Mouse (Mus musculus) T-cell, adult 2 months (primary cell): Measurements from ENCODE around the gene Gm20661.

Experiments
- DNase-seq: peaks from one replicate; pipeline ENCODE4 v3.0.0; 2022; ENCODE audit warnings: low spot score

The Gm20661 gene

DNA sequence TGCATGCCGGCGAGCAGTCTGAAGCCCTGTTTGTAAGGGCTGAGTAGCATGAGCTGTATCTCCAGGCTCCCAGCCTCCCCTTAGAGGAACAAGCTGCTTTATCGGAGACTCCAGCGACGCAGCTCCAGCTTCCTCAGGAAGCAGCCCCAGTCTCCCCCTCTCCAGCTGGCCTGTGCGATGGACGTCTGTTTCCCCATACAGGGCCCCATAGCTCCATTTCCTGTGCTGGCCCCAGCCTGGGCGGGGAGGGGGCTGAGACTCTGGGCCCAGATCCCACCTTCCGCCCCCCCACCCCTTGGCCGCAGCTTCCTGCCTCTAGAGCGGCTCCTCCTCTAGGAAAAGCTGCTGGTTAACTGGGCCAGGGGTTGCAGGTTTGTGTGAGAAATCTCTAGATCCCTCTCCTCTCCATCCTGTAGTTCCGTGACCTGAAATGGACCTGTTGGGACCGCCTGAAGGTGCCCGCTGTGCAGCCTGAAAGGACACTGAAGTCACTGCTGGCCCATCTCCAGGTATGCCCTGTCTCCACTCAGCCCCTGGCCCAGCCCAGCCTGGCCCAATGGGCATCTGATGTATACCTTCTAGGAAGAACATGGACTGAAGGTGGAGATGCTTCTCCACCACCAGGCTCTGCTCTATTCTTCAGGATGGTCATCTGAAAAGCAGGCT lies at the start of gene Gm20661:
Gene Gm20661 (plus strand): TSS at position 378 of the 666 bp plus-strand sequence.
- peak; percentile 54 for DNase-seq

- no peak for DNase-seq
Measured at GRCm38 (mm10) chr9:107934146-107934545, 48.7 kb upstream of the Gm20661 start.

DNA sequence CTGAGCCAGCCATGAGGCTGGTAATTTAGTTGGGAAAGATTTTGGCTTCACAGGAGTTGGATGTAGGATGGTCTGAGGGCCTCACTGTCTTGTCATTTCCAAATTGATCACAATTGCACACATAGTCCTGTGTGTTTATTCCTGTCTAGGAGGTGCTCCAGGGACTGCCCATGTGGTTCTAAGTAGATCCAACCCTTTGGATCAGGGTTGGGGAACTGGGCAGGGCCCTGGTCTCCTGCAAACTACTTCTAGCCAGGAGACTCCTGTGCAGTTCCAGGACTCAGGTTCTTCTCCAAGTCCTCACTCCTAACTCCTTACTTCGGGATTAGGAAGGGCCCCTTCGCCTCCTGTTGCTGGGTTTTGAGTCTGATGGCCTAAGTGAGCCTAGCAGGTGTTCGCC lies 47.5 kb upstream of the Gm20661 start, which contains the start of gene Camkv:
Gene Camkv (plus strand): TSS at position 301 of the 400 bp plus-strand sequence.
- DNase-seq = no peak

DNA sequence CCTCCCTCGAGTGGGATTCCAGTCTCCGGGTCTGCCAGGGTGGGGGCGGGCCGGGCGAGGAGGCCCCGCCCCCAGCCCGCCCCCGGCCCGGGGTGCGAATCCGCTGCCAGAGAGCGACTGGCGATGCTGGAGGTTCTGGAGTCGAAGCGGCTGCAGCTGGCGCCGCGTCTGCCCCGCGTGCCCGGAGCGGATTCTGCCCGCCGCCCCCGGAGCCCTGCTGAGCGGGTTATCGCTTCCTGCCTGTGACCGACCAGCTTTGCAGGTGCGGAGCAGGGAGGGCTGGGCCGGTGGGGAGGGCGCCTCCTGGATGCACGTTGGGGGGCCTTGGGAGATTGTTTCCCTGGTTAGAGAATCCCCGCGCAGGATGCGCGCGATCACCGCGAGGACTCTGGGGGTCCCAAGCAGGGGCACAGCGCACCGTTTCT lies 47.1 kb upstream of the Gm20661 start:
- DNase-seq = peak; percentile 53

DNA sequence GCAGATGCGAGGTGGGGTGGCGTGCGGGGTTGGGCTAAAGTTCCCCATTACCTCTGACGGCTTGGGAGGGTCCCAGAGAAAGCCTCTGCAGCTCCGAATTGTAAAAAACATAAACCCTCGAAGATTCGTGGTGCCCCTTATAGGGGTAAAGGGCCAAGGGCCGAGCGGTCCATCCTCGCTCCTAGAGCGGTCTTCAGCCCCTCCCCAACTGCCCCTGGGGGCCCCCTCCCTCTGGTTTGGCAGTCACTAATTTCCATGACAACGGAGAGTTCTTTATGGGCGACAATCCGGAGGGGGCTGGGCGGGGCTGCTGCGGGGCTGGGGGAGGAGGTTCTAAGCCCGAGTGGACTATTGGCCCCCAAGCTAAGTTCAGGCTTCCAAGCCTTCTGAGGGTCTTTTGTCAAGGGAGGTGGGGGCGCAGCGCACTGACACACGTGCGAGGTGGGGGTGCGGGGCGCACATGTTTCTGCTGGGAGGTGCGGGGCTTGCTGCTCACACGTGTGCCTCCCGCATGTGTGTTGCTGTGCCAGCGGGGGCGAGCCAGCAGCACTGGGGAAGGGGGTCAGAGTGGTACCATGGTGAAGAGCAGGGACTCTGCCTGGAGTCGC lies 46.5 kb upstream of the Gm20661 start:
- DNase-seq = no peak

DNA sequence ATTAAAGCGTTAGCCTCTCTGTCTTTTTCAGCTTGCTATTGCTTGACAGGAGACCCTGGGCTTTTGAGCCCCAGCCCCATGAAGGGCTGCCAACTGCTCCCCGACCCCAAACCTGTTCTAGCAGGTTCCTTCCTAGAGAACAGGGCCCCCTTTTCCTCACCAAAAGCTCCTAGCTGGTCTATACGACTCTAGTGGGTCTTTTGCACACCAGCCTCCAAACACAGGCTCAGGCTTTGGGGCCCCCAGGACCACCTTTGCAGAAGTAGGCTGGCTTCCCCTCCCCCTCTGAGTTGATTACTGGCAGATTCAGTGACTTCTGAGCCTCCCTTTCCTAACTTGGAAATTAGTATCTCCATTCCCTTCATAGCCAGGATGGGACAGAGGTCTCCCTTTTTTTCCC lies 46.0 kb upstream of the Gm20661 start:
- no peak for DNase-seq

- no peak for DNase-seq
Measured at GRCm38 (mm10) chr9:107947241-107948194, 35.3 kb upstream of the Gm20661 start.

GRCm38 (mm10) chr9:107949184-107949921 lies 33.5 kb upstream of the Gm20661 start:
- no peak for DNase-seq

DNA sequence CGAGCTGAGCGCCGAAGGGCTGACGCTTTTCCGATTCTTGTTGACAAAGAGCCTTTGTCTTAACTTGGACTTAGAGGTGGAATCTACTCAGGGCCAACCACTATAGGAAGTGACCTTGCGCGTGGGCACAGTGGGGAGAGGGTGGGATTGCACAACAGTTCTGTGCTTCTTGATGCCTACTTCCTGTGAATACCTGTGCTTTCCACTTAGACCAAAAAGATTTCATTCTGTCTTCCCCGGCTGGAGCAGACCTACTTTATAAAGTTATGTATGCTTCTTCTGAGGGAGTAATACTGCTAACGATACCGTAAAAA lies 33.0 kb upstream of the Gm20661 start, which contains the start of gene Traip:
Gene Traip (plus strand): TSS at position 215 of the 314 bp plus-strand sequence.
- no peak for DNase-seq

DNA sequence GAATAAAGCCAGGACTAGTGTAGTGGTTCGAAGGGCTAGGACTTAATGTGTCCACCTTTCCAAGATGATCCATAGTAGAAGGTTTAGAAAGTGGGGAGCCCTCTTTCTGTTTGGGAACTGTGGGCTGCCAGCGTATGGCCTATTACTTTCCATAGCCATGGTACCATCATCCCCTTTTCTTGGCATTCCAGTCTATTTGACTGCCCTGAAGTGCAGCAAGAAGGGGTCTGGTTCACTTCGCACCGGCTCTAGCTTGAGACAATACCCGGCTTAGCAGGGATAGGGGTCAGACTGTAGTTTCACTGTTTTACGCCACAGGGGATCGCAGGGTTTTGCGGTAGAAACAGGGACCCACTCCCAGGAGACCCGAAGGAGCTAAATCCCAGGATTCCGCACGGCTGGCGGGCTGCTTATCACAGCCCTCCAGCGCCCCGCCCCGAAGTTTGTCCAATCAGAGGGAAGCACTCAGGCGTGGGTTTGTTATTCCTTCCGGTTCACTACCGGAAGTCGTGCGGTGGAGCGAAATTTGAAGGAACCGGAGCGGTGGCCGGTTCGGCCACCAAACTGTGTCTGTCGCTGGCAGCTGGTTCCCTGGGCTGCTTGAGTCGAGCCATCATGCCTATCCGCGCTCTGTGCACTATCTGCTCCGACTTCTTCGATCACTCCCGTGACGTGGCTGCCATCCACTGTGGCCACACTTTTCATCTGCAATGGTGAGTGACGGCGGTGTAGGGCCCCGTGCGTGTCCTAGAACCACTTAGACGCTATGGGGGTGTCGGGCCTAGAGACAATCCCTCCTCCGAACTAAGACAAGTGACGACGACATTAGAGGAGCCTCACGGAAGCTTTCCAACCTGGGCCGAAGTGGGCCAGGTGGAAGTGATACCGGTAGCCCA lies 32.1 kb upstream of the Gm20661 start:
- DNase-seq = peak; percentile 83

DNA sequence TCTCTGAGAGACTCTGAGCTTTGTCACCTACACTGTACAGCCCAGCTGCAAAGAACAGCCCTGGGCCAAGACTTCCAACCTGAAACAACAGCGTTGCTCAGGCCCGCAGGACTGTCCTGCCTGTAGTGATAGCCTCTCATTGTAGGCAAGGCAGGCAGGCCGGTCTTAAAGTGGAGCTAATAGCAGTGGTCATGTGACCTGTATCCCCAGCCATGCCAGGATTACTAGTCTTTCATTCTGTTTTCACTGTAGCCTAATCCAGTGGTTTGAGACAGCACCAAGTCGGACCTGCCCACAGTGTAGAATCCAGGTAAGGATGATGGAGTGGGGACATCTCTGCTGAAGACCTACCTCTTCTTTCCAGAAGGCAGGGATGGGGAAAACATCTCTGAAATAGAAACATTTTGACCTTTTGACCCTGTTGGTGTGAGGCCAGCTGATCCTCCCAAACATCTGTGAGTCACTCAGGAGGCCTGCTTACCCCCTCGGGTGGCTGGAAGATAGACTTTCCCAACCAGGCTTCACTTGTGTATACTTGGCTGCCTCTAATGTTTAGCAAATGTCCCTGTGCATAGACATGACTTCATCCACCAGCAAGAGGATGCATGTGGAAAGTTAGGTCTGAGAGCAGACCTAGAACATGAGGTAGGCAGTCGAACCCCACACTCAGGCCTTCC lies 27.1 kb upstream of the Gm20661 start:
- no peak for DNase-seq

DNA sequence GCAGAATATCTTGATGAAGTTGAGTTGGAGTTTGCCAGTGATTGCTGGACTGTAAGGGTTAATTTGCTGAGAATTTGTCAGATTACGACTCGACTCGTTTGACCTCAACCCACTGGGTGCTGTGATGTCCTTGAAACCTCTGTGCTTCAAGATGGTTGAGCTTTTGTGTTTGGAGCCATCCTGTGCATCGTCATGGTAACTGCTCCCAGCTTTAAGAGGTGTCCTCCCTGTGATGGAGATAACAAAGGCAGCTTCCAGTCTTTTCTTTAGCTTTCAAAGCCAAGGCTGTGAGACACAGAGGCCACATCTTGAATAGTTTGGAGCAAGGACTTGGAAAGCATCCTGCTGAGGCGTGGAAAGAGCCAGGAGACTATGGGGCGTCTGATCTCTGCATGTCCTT lies 25.7 kb upstream of the Gm20661 start:
- DNase-seq = no peak

GRCm38 (mm10) chr9:107959896-107960295 lies 23.0 kb upstream of the Gm20661 start:
- no peak for DNase-seq

DNA sequence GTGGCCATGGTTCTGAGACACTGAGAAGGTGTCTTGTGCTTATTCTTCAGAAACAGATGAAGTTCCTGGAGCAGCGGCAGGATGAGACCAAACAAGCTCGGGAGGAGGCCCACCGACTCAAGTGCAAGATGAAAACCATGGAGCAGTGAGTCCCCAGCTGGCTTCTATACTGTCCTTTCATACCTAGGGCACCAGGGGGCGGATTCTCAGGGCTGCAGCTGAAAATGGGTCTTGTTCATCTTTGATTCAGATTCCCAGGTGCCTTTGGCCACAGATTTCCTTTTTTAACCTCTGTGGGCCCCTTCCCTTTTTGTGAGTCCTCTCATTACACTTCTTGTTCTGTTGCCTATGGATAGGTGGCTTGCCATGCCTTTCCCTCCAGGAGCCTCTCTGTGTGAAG lies 21.9 kb upstream of the Gm20661 start:
- no peak for DNase-seq

GRCm38 (mm10) chr9:107961351-107961762 lies 21.5 kb upstream of the Gm20661 start:
- no peak for DNase-seq

- no peak for DNase-seq
Measured at GRCm38 (mm10) chr9:107961881-107962280, 21.0 kb upstream of the Gm20661 start.

GRCm38 (mm10) chr9:107962916-107963315 lies 19.9 kb upstream of the Gm20661 start:
- DNase-seq = no peak

GRCm38 (mm10) chr9:107963700-107964099 lies 19.2 kb upstream of the Gm20661 start:
- peak; percentile 67 for DNase-seq

DNA sequence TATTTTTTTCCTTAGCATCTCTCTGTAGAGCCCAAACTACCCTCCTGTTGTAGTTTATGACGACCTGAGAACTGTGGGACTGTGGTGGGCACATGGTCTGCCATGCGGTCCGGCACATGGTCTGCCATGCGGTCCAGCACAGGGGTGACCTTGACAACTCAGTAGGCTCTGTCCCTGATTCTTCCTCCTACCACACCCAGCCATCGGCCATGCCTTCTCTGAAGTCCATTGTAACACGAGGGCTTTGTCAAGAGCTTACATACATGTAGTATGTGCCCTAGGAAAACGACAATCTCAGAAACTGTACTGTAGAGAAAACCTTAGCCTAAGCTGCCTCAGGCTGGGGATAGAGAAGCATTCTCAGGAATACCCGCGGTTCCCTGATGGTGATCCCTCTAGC lies 18.2 kb upstream of the Gm20661 start:
- no peak for DNase-seq

GRCm38 (mm10) chr9:107966676-107967075 lies 16.2 kb upstream of the Gm20661 start:
- DNase-seq = no peak
